Mouse (Mus musculus) midbrain, embryonic 15.5 days (tissue): Measurements from ENCODE around the gene Nbea. TPM values are rescaled to one million over a fixed set of nuclear protein-coding genes. Genes with fewer than 3 reads are reported as not detected.

Source experiments
- ATAC-seq: fragments of 200-750 bp; cut with Nextera tagmentation; replicated peaks from 2 replicates; pipeline ENCODE4 v1.8.0; 2017; ENCODE audit warnings: moderate TSS enrichment
- H3K27ac ChIP-seq: fragments of 300-500 bp; sonication (generic); 2 replicates; pipeline ENCODE4 v1.5.1; 2015; ENCODE audit warnings: mild to moderate bottlenecking, inconsistent platforms
- H3K27me3 ChIP-seq: fragments of 300-500 bp; sonication (generic); replicated peaks from 2 replicates; pipeline ENCODE4 v1.6.1; 2015; ENCODE audit warnings: inconsistent platforms
- H3K36me3 ChIP-seq: fragments of 300-500 bp; sonication (generic); replicated peaks from 2 replicates; pipeline ENCODE4 v1.6.1; 2015; ENCODE audit warnings: inconsistent platforms
- H3K4me1 ChIP-seq: fragments of 300-500 bp; sonication (generic); 2 replicates; pipeline ENCODE4 v1.6.1; 2015; ENCODE audit warnings: inconsistent platforms
- H3K4me2 ChIP-seq: fragments of 300-500 bp; sonication (generic); 2 replicates; pipeline ENCODE4 v1.6.1; 2015; ENCODE audit warnings: inconsistent platforms, mild to moderate bottlenecking, moderate library complexity
- H3K4me3 ChIP-seq: fragments of 300-500 bp; sonication (generic); 2 replicates; pipeline ENCODE4 v1.5.1; 2015; ENCODE audit warnings: mild to moderate bottlenecking, inconsistent platforms
- H3K9ac ChIP-seq: fragments of 300-500 bp; sonication (generic); 2 replicates; pipeline ENCODE4 v1.6.1; 2015; ENCODE audit warnings: mild to moderate bottlenecking, inconsistent platforms
- H3K9me3 ChIP-seq: fragments of 300-500 bp; sonication (generic); 2 replicates; pipeline ENCODE4 v1.6.1; 2016; ENCODE audit warnings: inconsistent platforms
- WGBS: fragments of 180-500 bp; shearing (Covaris S2); methylation state at CpG from one replicate; pipeline ENCODE4 v1.1.7; 2015; ENCODE audit warnings: mixed read lengths; 5-methylcytosine and 5-hydroxymethylcytosine counted together
- polyA plus RNA-seq: library from polyadenylated mRNA; unstranded; fragments of >200 nt; fragmentation: Nextera tagmentation; extraction: Ambion mirVana; gene quantifications from 2 replicates; pipeline ENCODE4 v1.2.1, GENCODE M21; 2015

The Nbea gene
- polyA plus RNA-seq, 1 experiment from 2014 or later = 61.0 TPM

- H3K4me1 ChIP-seq = peaks cover 20% of the 10 kb centered on the region
- H3K27ac ChIP-seq = no peak overlapping the region
- H3K4me2 ChIP-seq = no peak overlapping the region
- H3K9ac ChIP-seq = no peak overlapping the region
- WGBS = 65% methylated on average over 2 of the region's 2 CpGs
- no peak overlapping the region for H3K4me3 ChIP-seq
- ATAC-seq = no peak
- no peaks in the 10 kb centered on the region for H3K27me3 ChIP-seq
- no peaks in the 10 kb centered on the region for H3K9me3 ChIP-seq
- H3K36me3 ChIP-seq = no peaks in the 10 kb centered on the region
These were observed 593.2 kb downstream of the Nbea start for GRCm38 (mm10) chr3:55590291-55590690.

- Histone ChIP-seq H3K9ac (no peak overlapping the region), H3K27me3 (no peaks in the 10 kb centered on the region), H3K4me1 (peaks cover 20% of the 10 kb centered on the region), H3K4me2 (no peak overlapping the region), H3K36me3 (no peaks in the 10 kb centered on the region), H3K9me3 (no peaks in the 10 kb centered on the region), H3K27ac (no peak overlapping the region), H3K4me3 (no peak overlapping the region)
- no peak for ATAC-seq
- 71% methylated on average over 8 of the region's 8 CpGs for WGBS
These were observed 594.0 kb downstream of the Nbea start for GRCm38 (mm10) chr3:55589402-55589944.

- peak; percentile 85 for ATAC-seq
- peaks cover 20% of the 10 kb centered on the region for H3K4me1 ChIP-seq
- H3K36me3 ChIP-seq = no peaks in the 10 kb centered on the region
- no peaks in the 10 kb centered on the region for H3K27me3 ChIP-seq
- H3K9ac ChIP-seq = peak overlapping the region; percentile 12; the same call in 1 of the 2 replicates
- H3K4me2 ChIP-seq = no peak overlapping the region
- no peaks in the 10 kb centered on the region for H3K9me3 ChIP-seq
- H3K27ac ChIP-seq = peak overlapping the region; percentile 63
- 8% methylated on average over 12 of the region's 12 CpGs for WGBS
- no peak overlapping the region for H3K4me3 ChIP-seq
These were observed 595.2 kb downstream of the Nbea start for GRCm38 (mm10) chr3:55587972-55588946.

GRCm38 (mm10) chr3:55587434-55587971 lies 596.0 kb downstream of the Nbea start:
- Histone ChIP-seq H3K36me3 (no peaks in the 10 kb centered on the region), H3K9me3 (no peaks in the 10 kb centered on the region), H3K27ac (peak overlapping the region; percentile 63), H3K4me1 (peaks cover 20% of the 10 kb centered on the region), H3K27me3 (no peaks in the 10 kb centered on the region), H3K4me2 (no peak overlapping the region), H3K4me3 (no peak overlapping the region), H3K9ac (no peak overlapping the region)
- WGBS = 22% methylated on average over 12 of the region's 12 CpGs
- peak; percentile 37 for ATAC-seq
